Mouse (Mus musculus) adrenal gland, adult 2 months (tissue): ENCODE results near the gene Irx4. TPM values are rescaled to one million over a fixed set of nuclear protein-coding genes. Genes with fewer than 3 reads are reported as not detected.

ENCODE experiments used
- DNase-seq: peaks from one replicate; pipeline ENCODE4 v3.0.0; 2021
- polyA plus RNA-seq: library from polyadenylated mRNA; depleted of rRNA; stranded (reverse); fragments of >200 nt; gene quantifications from 2 replicates; pipeline ENCODE4 v1.2.3, GENCODE M21; 2012
- total RNA-seq, 2 experiments: library from RNA; stranded (reverse); gene quantifications; 2 replicates each; pipeline ENCODE4 v1.2.3; 2021

Irx4 gene
- total and polyA plus RNA-seq, 3 experiments, result not detected

- no peak for DNase-seq
Measured at GRCm38 (mm10) chr13:73270451-73271081, 10.3 kb downstream of the Irx4 start.

GRCm38 (mm10) chr13:73271336-73272242, 11.3 kb downstream of the Irx4 start:
- DNase-seq, result no peak

- DNase-seq, result no peak
Measured at GRCm38 (mm10) chr13:73272794-73273282, 12.6 kb downstream of the Irx4 start.

- DNase-seq, result no peak
Measured at GRCm38 (mm10) chr13:73273536-73273935, 13.3 kb downstream of the Irx4 start.

GRCm38 (mm10) chr13:73277361-73277760, 17.1 kb downstream of the Irx4 start:
- no peak for DNase-seq

- DNase-seq, result no peak
Measured at GRCm38 (mm10) chr13:73277797-73278196, 17.5 kb downstream of the Irx4 start.

GRCm38 (mm10) chr13:73279196-73279595, 18.9 kb downstream of the Irx4 start:
- no peak for DNase-seq

- no peak for DNase-seq
Measured at GRCm38 (mm10) chr13:73282407-73282806, 22.1 kb downstream of the Irx4 start.

GRCm38 (mm10) chr13:73283534-73283933, 23.3 kb downstream of the Irx4 start:
- no peak for DNase-seq

- DNase-seq, result no peak
Measured at GRCm38 (mm10) chr13:73290206-73290605, 29.9 kb downstream of the Irx4 start.

- no peak for DNase-seq
Measured at GRCm38 (mm10) chr13:73291102-73291501, 30.8 kb downstream of the Irx4 start.

- no peak for DNase-seq
Measured at GRCm38 (mm10) chr13:73298717-73299116, 38.4 kb downstream of the Irx4 start.

GRCm38 (mm10) chr13:73299322-73299721, 39.0 kb downstream of the Irx4 start:
- DNase-seq, result no peak

- DNase-seq, result no peak
Measured at GRCm38 (mm10) chr13:73304729-73305128, 44.5 kb downstream of the Irx4 start.

GRCm38 (mm10) chr13:73305398-73306084, 45.3 kb downstream of the Irx4 start:
- DNase-seq, result no peak

GRCm38 (mm10) chr13:73306085-73306410, 45.8 kb downstream of the Irx4 start:
- no peak for DNase-seq

GRCm38 (mm10) chr13:73306430-73306829, 46.2 kb downstream of the Irx4 start:
- no peak for DNase-seq

- peak; percentile 46 for DNase-seq
Measured at GRCm38 (mm10) chr13:73310183-73310929, 50.1 kb downstream of the Irx4 start.
